Comparison of ENCODE assay signal across 8 mouse cellular contexts in the genomic region with DNA sequence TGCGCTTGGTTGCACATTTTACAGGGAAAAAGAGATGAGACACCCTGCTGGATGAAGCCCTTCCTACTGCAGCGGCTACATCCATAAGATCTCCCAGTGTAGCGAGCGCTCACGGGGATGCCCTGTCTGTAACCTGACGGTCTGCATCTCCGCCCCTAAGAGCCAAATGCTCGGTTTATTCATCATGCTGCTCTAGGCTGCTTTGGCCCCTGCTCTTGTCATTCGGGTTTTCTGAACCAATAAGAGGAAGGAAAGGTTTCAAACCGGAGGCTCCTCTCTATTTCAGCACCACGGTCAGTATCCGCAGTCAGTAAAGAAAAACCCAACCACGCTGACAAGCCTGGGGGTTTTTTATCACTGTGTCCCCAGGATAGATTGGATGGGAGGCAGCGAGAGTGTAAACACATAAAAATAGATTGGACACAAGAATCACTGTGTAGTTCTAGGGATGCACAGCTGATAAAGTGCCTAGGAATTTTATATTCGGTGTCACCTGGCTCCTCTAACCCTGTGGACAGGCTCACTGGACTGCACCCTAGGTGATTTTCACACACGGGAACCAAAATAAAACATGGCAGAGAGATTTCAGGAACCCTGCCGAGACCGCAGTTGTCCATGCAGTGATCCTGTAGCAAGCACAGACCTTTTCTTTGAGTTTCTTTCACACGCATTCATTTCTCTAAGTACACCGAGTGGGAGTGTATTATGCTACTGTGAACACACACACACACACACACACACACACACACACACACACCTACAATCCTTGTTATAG. TPM values are rescaled to one million over a fixed set of nuclear protein-coding genes. Genes with fewer than 3 reads are reported as not detected.
DNase-seq lines count a peak whose midpoint lies in the region; ATAC-seq lines count a peak whose summit lies in the region.

No protein-coding gene starts in this region.

- H3K4me3 ChIP-seq in embryonic facial prominence, embryonic 11.5 days (ENCODE audit: low read depth, low read length): peak overlapping the region; percentile 34; the same call in 1 of the 2 replicates
- peak overlapping the region; percentile 68 for H3K4me3 ChIP-seq in hindbrain, embryonic 15.5 days
- peak overlapping the region; percentile 53 for H3K4me3 ChIP-seq in limb, embryonic 10.5 days

- peak; percentile 4 for DNase-seq in kidney, adult 9 months
- DNase-seq in kidney, adult 11 months: no peak
- DNase-seq in R1 (ENCODE audit: low read depth, low spot score): peak; percentile 79
- peak; percentile 78 for DNase-seq in embryonic facial prominence, embryonic 11.5 days (ENCODE audit: low spot score)
- peak; percentile 54 for DNase-seq in limb, embryonic 10.5 days (ENCODE audit: low spot score)
- DNase-seq in right cerebral cortex, postnatal 10 days (ENCODE audit: low spot score in 2 of 2): peak; percentile 55 to 68
- DNase-seq in thymus, postnatal 0 days (ENCODE audit: low spot score): no peak

- 11% methylated on average over 20 of the region's 20 CpGs for WGBS in embryonic facial prominence, embryonic 11.5 days
- 4% methylated on average over 20 of the region's 20 CpGs for WGBS in hindbrain, embryonic 15.5 days
- 13% methylated on average over 20 of the region's 20 CpGs for WGBS in limb, embryonic 10.5 days

- no peak overlapping the region for H3K9ac ChIP-seq in embryonic facial prominence, embryonic 11.5 days (replicated peaks; ENCODE audit: low read length)
- H3K9ac ChIP-seq in hindbrain, embryonic 15.5 days: peak overlapping the region; percentile 73

- H3K9me3 ChIP-seq in embryonic facial prominence, embryonic 11.5 days (replicated peaks; ENCODE audit: control insufficient read depth, low read length): no peaks in the 10 kb centered on the region
- 0 out of 2 replicates have a peak, but pooled peaks cover 5% of the 10 kb centered on the region for H3K9me3 ChIP-seq in hindbrain, embryonic 15.5 days
- no peaks in the 10 kb centered on the region for H3K9me3 ChIP-seq in limb, embryonic 10.5 days (replicated peaks)

- peak overlapping the region; percentile 73 for H3K4me2 ChIP-seq in embryonic facial prominence, embryonic 11.5 days (ENCODE audit: low read depth, low read length)
- H3K4me2 ChIP-seq in hindbrain, embryonic 15.5 days: peak overlapping the region; percentile 69

- H3K36me3 ChIP-seq in embryonic facial prominence, embryonic 11.5 days (replicated peaks; ENCODE audit: control insufficient read depth, insufficient read depth, low read depth, low read length): no peaks in the 10 kb centered on the region
- H3K36me3 ChIP-seq in hindbrain, embryonic 15.5 days: 0 out of 2 replicates have a peak, but pooled peaks cover 4% of the 10 kb centered on the region
- H3K36me3 ChIP-seq in limb, embryonic 10.5 days: no peaks in the 10 kb centered on the region

- H3K27me3 ChIP-seq in embryonic facial prominence, embryonic 11.5 days (ENCODE audit: control insufficient read depth, insufficient read depth, low read length): peaks cover 4% of the 10 kb centered on the region
- H3K27me3 ChIP-seq in hindbrain, embryonic 15.5 days: no peaks in the 10 kb centered on the region
- H3K27me3 ChIP-seq in limb, embryonic 10.5 days (ENCODE audit: low read depth, poor library complexity, severe bottlenecking): peaks cover 11% of the 10 kb centered on the region

- no peaks in the 10 kb centered on the region; the same call in 1 of the 2 replicates for H3K4me1 ChIP-seq in embryonic facial prominence, embryonic 11.5 days (ENCODE audit: control insufficient read depth, insufficient read depth, low read length)
- H3K4me1 ChIP-seq in hindbrain, embryonic 15.5 days (replicated peaks): 0 out of 2 replicates have a peak, but pooled peaks cover 10% of the 10 kb centered on the region
- peaks cover 22% of the 10 kb centered on the region for H3K4me1 ChIP-seq in limb, embryonic 10.5 days

- H3K27ac ChIP-seq in embryonic facial prominence, embryonic 11.5 days (replicated peaks; ENCODE audit: low read depth, low read length): no peak overlapping the region
- peak overlapping the region; percentile 88 for H3K27ac ChIP-seq in hindbrain, embryonic 15.5 days (replicated peaks)
- H3K27ac ChIP-seq in limb, embryonic 10.5 days: no peak overlapping the region

- 0 out of 2 replicates have a peak, but pooled peaks have one; percentile 17 for ATAC-seq in embryonic facial prominence, embryonic 11.5 days (replicated peaks; ENCODE audit: insufficient number of reproducible peaks, low FRiP score, low TSS enrichment, low read depth)
- peak; percentile 27; the same call in 1 of the 2 replicates for ATAC-seq in hindbrain, embryonic 15.5 days (ENCODE audit: low FRiP score, low read depth)

RNA-seq across cellular contexts. Expression of a gene that starts 1.3 kb away (rescaled TPM):
- 2.1 and 2.6 TPM in 2 replicates for polyA plus RNA-seq in embryonic facial prominence, embryonic 11.5 days (2014; fragmentation: Nextera tagmentation; extraction: Ambion mirVana)
- polyA plus RNA-seq in hindbrain, embryonic 15.5 days (2015; fragmentation: Nextera tagmentation; extraction: Ambion mirVana): 20.4 and 22.0 TPM in 2 replicates
- 0.08 and 0.20 TPM in 2 replicates for polyA plus RNA-seq in limb, embryonic 10.5 days (2016; fragmentation: Nextera tagmentation; extraction: Ambion mirVana)
- polyA plus RNA-seq in thymus, postnatal 0 days (2015; fragmentation: Nextera tagmentation; extraction: Ambion mirVana): 0.62 and 1.1 TPM in 2 replicates

Comparison
In these comparisons a context has a peak if more than half of its experiments do, and no peak if none do; other contexts are left out.
1. DNase-seq: peak in kidney, adult 9 months (single experiment), R1 (single experiment), embryonic facial prominence, embryonic 11.5 days (single experiment), limb, embryonic 10.5 days (single experiment) and right cerebral cortex, postnatal 10 days (2 of 2); none in kidney, adult 11 months (single experiment) and thymus, postnatal 0 days (single experiment).
2. Peak in every context shown above with its lines, with median percentiles within 50 percentile points of each other: H3K4me3 ChIP-seq.